Mouse (Mus musculus) thymus, postnatal 0 days (tissue): ENCODE results near the gene Zbtb43. TPM values are rescaled to one million over a fixed set of nuclear protein-coding genes. Genes with fewer than 3 reads are reported as not detected.

Experiments
- DNase-seq: peaks from one replicate; pipeline ENCODE4 v3.0.0-alpha.2; 2015; ENCODE audit warnings: low spot score
- polyA plus RNA-seq: library from polyadenylated mRNA; unstranded; fragments of >200 nt; fragmentation: Nextera tagmentation; extraction: Ambion mirVana; gene quantifications from 2 replicates; pipeline ENCODE4 v1.2.1, GENCODE M21; 2015

Gene Zbtb43
- polyA plus RNA-seq, 1 experiment from 2014 or later: 16.7 TPM

DNA sequence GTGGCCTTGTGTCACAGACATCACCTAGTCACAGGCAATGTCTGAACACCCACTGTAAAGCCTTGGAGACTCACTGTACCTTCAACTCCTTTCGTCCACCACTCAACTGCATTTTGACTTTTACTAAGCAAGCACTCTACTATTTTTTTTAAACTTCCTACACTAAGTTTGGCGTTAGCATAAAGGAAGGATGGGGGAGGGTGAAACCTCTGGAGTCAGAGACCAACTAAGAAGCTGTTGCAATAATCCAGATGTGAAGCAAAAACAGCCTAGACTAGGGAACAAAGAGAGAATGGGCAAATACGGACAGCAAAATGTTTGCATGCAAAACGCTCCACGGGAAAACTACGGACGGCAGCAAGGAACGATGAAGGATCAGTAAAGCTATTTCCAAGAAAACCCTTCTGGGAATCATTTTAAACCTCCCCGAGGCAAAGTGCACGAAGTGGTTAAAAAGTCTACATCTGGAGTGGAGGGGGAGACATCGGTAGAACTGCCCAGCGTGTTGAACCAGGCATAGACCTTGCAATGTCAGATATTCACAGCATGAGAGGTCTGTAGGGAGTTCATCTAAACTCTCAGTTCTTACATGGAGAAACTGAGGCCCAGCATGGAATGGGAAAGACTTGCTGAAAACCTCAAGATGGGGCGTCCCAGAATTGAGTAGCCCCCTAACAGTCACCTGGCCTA is 38.1 kb downstream of the Zbtb43 start:
- peak; percentile 27 for DNase-seq

DNA sequence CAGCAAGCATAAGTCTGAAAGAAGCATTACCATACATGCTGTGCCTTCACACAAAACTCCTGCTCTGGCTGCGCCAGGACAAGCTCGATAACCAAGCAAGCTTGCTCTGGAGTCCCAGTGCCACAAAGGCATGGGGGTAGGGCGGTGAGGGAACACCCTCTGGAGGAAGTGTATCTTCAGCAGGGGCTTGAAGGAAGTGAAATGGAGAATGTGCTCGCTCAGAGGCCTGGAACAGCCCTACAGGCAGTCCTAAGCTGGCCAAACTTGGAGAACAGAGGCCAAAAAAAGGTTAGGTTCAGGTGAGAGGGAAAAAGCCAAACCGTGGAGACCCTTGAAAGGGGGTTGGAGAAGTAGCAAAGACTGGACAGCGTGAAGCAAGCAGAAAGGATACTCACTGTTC is 39.0 kb downstream of the Zbtb43 start:
- peak; percentile 49 for DNase-seq

DNA sequence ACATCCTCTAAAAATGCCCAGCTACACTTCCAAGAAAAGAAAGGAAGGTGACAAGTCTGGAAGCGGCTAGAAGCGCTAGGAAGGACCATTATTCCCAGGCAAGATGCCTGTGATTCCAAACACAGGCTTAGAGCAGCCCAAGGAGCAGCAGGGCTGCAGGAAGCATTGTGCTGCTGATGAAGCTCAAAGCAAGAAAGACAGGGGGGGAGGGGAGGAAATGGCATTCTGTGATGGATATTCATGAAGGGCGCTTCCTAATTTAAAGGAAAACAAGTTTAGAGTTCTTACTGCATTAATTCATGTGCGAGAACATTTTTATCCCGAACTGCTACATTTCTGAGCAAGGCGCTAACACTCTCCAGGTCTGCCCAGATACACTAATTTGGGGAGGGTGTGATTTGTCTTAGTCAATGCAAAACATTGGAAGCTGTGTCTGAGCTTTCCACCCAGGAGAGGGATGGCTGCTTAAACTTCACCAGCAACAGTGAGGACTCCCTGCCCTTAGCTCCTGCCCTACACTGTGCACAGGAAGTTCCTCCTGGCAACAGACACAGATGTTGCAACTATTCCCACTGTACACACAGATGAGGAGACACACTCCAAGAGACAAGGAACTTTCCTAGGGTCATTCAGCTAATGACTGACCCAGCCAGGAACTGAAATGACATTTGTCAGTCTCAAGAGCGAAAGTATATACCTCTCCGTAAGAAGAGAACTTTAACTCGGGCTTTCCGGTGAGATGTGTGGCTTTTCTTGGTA is 41.5 kb downstream of the Zbtb43 start:
- DNase-seq: no peak

DNA sequence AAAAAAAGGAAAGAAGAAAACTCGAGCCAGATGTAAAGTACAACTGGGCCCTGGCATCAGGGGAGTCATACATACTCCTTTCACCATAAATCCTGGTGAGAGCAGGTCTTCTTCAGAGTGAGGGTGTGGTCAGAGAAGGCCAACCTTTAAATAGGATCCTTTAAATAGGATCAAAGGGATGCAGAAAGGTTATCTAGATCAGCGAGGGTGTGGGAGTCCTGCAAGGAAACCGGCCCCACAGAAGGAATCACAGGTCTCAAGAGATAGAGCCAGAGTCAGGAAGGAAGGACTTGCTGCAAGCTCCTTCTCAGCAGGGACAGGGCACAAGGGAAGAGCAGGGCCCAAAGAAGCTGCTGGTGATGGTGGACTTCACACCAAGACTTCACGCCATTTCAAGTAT is 50.9 kb downstream of the Zbtb43 start:
- DNase-seq: no peak

DNA sequence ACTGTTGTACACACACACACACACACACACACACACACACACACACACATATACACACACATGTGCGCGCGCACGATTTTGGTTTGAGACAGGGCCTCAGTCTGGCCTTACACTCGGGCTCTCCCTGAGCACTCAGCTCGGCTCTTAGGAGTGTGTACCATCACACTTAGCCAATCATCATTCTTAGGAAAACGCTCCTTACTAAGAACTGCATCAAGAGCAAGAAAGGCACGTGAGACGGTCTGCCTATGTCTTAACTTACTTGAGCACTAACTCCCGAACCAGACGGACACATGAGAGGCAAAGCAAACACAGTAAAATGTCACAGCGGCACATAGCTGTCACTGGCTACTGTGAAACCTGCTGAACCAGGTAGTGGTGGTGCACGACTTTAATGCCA is 54.3 kb downstream of the Zbtb43 start:
- no peak for DNase-seq

DNA sequence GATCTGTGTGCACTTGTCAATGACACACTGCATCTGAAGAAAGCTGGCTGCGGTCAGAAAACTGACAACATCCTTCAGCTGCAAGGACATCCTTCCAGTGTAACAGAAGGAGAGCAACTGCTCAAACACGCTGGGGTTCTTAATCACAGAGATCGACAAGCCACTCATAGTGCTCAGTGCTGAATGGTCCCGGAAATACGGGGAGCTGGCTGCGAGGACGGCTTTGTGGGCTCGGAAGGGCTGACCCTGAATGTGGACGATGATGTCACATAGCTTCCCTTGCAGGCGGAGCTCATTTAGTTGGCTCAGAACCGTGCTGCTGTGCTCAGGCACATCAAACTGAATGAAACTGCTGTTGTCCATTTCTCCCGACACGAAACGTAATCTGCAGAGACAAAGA is 56.2 kb downstream of the Zbtb43 start:
- DNase-seq: no peak

DNA sequence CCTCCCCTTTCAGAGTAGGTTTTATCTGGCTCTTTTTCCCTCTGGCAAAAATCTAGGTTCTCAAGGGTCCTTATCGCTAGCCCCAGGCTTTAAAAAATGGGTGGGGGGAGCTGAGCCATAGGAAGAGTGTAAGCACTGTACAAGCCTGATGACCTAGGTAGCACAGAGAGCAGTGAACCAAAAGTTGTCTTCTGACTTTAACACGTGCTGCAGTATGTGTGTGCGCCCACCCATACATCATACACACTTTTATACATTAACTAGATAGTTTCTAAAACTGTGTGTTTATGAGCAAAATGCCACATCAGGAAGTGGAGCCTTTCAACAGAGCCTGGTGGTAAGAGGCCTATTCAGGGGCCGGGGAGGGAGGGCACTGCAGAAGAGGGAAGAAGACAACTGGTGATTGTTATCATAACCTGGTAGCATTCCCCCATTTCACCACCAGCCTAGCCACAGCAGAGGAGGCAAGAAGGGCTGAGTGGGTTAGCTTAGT is 64.8 kb downstream of the Zbtb43 start:
- DNase-seq: peak; percentile 72

DNA sequence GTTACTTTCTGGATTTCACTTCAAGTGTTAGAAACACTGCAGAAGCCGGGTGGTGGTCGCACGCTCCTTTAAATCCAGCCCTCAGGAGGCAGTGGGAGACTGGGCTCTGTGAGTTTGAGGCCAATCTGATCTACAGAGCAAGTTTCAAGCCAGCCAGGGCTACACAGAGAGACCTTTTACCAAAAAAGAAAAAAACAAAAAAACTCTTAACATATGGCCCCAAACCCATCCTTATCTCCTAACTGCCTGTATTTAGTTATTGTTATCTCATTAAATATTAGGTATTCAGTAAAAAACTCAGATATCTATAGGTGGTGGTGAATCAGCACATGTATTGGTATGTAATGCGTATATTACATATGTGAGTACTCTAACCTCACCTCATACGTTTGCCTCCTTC is 65.7 kb downstream of the Zbtb43 start:
- DNase-seq: no peak

DNA sequence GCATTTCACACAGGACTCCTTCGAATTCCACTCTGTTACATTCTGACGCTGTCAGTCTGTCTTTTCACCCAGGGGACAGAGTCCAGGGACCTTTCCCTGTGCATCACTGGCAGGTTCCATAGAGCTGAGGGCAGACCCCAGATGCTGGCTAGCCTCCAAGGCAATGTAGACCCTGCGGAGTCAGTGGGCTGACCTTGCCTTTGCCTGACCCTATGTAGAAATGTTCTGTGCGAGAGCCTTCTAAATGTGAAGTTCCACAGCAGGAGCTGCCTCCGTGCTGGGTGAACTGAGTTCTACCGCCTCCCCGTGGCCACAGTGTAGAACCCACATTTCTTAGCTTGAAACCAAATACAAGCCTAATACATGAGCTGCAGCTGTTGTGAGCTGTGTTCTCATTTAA is 66.1 kb downstream of the Zbtb43 start:
- peak; percentile 72 for DNase-seq

DNA sequence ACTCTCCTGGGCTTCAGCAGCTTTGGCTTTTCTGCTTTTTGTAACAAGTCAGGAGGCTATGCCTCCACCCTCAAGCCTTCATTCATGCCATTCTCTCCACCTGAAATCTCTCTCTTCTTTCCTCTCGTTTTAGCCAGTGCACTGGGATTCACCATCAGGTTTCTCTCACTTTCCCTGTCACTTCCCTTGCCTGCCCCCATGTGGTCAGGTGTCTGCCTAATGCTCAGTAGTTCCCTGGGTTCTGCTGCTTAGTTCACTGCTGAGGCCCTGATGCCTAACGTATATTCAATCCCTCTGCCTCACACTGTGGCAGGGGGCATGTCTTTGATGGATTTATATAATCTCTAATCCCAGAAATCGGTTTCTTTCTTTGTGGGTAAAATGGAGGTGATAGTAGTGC is 67.1 kb downstream of the Zbtb43 start:
- no peak for DNase-seq

DNA sequence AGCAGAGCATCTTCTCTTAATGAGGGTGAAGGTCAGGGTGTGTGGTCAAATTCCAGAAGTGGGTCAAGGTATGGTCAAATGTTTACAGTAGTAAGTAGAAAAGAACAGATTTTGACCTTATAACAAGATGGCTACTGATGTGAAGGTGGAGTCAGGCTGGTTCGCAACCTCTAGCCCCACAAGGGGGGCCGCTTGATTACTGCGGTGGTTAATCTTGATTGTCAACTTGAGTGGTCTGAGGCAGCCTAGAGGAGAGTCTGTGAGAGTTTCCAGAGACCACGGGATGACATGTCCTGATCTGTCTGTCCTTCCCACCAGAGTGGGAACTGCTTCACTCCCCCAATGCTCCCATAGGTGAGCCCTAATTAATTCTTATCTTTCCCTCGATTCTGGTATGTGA is 67.8 kb downstream of the Zbtb43 start:
- DNase-seq: no peak

Other genes with a start within 250 kb of the Zbtb43 start
- gene Ralgps1, start 97.1 kb downstream of the Zbtb43 start, polyA plus RNA-seq: 3.9 and 5.5 TPM in 2 replicates
- gene Zbtb34, start 37.2 kb downstream of the Zbtb43 start, polyA plus RNA-seq: 3.3 and 3.7 TPM in 2 replicates
- gene Lmx1b, start 172.0 kb upstream of the Zbtb43 start, polyA plus RNA-seq: 0.05 TPM in 1 of 2 replicates, not detected in the other